Mouse (Mus musculus): ENCODE measurements around the gene Gadl1. TPM values are rescaled to one million over a fixed set of nuclear protein-coding genes. Genes with fewer than 3 reads are reported as not detected.

Gene Gadl1
- polyA plus RNA-seq, 1 experiment = 0.04 TPM

DNA sequence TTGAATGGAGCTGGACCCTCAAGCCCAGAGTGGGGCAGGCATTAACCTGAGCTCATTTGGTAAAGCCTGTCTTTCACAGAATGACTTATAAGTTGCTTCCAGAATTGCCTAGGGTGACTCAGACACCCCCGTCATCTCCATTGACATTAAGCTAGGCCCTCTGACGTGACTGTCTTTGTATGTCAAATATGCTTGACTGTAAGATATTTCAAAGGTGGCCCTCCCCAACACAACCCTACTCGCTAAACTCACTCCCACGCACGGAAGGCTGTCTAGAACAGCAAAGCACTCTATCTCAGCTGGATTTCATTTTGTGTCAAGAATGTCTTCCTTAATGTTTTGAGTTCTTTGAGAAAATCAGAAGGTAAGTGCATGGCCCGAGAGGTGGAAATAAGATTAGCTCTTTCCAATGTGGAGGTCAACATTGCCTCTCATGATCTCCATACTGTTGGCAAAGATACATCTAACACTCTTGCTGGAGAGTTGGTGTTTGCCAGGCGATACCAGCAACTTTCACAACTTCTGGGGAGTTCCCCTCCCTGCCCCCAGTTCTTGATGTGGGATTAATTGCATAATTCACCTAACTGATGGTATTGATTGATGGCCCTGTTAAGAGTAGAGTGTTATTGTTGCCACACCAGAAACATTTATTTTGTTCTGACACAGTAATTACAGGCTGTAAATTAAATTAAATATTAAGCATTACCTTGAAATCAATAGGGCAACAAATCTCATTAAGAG lies 182.0 kb downstream of the Gadl1 start:
- TF ChIP-seq CTCF (IDR thresholded peaks at IDR 0.05; ENCODE audit: borderline replicate concordance, extremely low read depth, insufficient read depth, insufficient read length) = no peak
- no peak for TF ChIP-seq POLR2A (IDR thresholded peaks at IDR 0.05; ENCODE audit: borderline replicate concordance, extremely low read depth, insufficient read depth, insufficient read length, poor library complexity, severe bottlenecking)
- DNase-seq (ENCODE audit: low read depth) = no peak

- no peak for DNase-seq (ENCODE audit: low read depth)
- no peak for TF ChIP-seq POLR2A (IDR thresholded peaks at IDR 0.05; ENCODE audit: borderline replicate concordance, extremely low read depth, insufficient read depth, insufficient read length, poor library complexity, severe bottlenecking)
- TF ChIP-seq CTCF (IDR thresholded peaks at IDR 0.05; ENCODE audit: borderline replicate concordance, extremely low read depth, insufficient read depth, insufficient read length) = no peak
These were observed 182.7 kb downstream of the Gadl1 start for GRCm38 (mm10) chr9:116091921-116092320.

DNA sequence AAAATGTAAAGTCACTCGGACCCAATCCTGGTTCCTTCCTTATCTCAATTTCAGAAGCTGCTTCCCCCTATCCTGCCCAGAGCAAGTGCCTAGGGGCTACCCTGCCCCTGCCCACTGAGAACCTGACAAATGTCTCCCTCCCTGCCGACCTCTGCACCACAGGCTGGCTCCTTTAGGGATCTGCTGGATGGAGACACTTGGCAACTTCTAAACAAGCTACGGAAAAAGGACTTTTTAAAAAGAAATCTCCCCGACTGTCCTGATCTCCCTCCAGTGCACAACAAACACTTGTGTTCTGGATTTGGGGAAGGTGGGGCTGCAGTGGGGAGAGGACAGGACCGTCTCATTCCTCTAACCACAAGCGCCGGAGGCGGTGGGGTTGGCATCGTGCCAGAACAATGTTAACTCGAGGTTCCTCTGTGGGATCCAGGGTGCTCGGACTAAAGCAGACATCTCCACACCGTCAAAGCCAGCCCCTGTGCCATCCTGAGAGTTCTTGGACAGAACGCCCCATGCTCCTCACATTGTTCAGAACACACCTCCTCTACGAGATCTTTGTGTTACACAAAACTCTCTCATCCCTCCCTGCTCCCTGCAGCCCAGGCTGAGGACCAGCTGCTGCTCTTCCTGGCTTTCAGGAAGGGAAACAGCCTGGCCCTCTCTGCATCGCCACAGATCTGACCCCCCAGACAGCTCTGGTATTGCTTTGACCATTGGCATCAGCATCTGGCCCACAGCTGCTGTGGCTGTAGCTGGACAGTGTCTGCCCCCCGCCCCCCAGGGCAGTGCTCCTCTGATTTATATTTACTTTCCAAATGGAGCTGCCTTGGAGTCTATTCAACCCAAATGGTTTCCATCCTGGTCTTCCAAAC lies 189.7 kb downstream of the Gadl1 start:
- no peak for TF ChIP-seq CTCF (IDR thresholded peaks at IDR 0.05; ENCODE audit: borderline replicate concordance, extremely low read depth, insufficient read depth, insufficient read length)
- no peak for TF ChIP-seq POLR2A (IDR thresholded peaks at IDR 0.05; ENCODE audit: borderline replicate concordance, extremely low read depth, insufficient read depth, insufficient read length, poor library complexity, severe bottlenecking)
- DNase-seq (ENCODE audit: low read depth) = no peak

DNA sequence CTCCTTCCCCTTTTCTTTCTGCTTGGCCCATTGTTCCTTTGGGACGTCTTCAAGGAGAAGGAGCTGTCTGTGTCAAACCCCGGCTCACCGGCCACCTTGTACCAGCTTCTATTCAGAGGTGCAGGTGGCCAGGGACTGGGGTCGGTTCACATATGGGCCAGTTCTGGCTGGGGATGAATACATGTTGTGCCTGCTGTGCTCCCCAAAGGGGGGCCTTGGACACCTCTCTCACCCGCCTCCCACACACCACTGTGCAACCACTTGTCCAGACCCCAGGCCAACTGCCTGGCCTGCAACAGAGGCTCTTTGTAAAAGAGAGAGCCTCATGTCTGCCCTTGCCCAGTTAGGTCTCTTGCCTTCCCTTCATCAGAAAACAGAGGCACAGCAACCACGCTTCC lies 190.3 kb downstream of the Gadl1 start:
- TF ChIP-seq CTCF (IDR thresholded peaks at IDR 0.05; ENCODE audit: borderline replicate concordance, extremely low read depth, insufficient read depth, insufficient read length) (no peak), POLR2A (IDR thresholded peaks at IDR 0.05; ENCODE audit: borderline replicate concordance, extremely low read depth, insufficient read depth, insufficient read length, poor library complexity, severe bottlenecking) (no peak)
- no peak for DNase-seq (ENCODE audit: low read depth)

DNA sequence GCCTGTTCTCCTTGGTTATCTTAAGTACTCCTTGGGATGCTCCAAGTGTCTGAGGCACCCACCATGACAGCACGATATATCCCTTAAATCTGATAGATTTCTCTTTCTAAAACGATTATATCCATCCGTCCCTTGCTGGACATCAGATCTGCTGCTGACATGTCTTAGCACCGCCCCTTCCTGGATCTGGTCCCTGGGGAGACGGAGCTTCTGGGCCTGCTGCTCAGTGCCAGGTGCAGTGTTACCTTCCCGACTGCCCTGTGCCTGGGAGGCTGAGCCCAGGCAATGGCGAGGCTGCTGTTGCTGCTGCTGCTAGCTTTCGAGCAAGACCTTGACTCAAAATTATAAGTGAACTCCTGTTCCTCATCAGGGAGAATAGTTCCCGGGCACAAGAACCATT lies 190.8 kb downstream of the Gadl1 start:
- no peak for DNase-seq (ENCODE audit: low read depth)
- TF ChIP-seq CTCF (IDR thresholded peaks at IDR 0.05; ENCODE audit: borderline replicate concordance, extremely low read depth, insufficient read depth, insufficient read length) (no peak), POLR2A (IDR thresholded peaks at IDR 0.05; ENCODE audit: borderline replicate concordance, extremely low read depth, insufficient read depth, insufficient read length, poor library complexity, severe bottlenecking) (no peak)

GRCm38 (mm10) chr9:116101842-116102241 lies 192.6 kb downstream of the Gadl1 start:
- TF ChIP-seq POLR2A (IDR thresholded peaks at IDR 0.05; ENCODE audit: borderline replicate concordance, extremely low read depth, insufficient read depth, insufficient read length, poor library complexity, severe bottlenecking) (no peak), CTCF (IDR thresholded peaks at IDR 0.05; ENCODE audit: borderline replicate concordance, extremely low read depth, insufficient read depth, insufficient read length) (no peak)
- DNase-seq (ENCODE audit: low read depth) = no peak

DNA sequence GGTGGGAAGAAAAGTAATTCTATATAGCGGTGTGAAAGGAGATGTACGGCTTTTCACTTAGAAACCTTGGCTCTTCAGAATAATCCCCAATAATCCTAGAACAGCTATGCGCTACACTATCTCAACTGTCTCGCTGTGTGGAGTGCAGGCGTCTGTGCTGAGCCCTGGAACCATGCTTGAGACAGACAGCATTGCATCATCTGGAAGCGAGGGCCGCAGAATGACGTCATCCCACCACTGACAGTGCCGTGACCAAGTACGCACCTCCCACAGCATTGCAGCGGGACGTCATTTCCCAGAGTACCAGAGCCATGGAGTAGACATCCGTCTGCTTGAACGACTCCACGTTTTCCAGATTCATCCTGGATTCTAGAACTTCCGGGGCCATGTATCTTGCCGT lies 195.5 kb downstream of the Gadl1 start:
- no peak for TF ChIP-seq CTCF (IDR thresholded peaks at IDR 0.05; ENCODE audit: borderline replicate concordance, extremely low read depth, insufficient read depth, insufficient read length)
- TF ChIP-seq POLR2A (IDR thresholded peaks at IDR 0.05; ENCODE audit: borderline replicate concordance, extremely low read depth, insufficient read depth, insufficient read length, poor library complexity, severe bottlenecking) = no peak
- no peak for DNase-seq (ENCODE audit: low read depth)

- no peak for DNase-seq (ENCODE audit: low read depth)
- TF ChIP-seq POLR2A (IDR thresholded peaks at IDR 0.05; ENCODE audit: borderline replicate concordance, extremely low read depth, insufficient read depth, insufficient read length, poor library complexity, severe bottlenecking) = no peak
These were observed 199.5 kb downstream of the Gadl1 start for GRCm38 (mm10) chr9:116108729-116109128.

GRCm38 (mm10) chr9:116111149-116111970 lies 202.1 kb downstream of the Gadl1 start:
- no peak for DNase-seq (ENCODE audit: low read depth)
- TF ChIP-seq POLR2A (IDR thresholded peaks at IDR 0.05; ENCODE audit: borderline replicate concordance, extremely low read depth, insufficient read depth, insufficient read length, poor library complexity, severe bottlenecking) (no peak), CTCF (IDR thresholded peaks at IDR 0.05; ENCODE audit: borderline replicate concordance, extremely low read depth, insufficient read depth, insufficient read length) (no peak)

- TF ChIP-seq POLR2A (IDR thresholded peaks at IDR 0.05; ENCODE audit: borderline replicate concordance, extremely low read depth, insufficient read depth, insufficient read length, poor library complexity, severe bottlenecking) (no peak), CTCF (IDR thresholded peaks at IDR 0.05; ENCODE audit: borderline replicate concordance, extremely low read depth, insufficient read depth, insufficient read length) (no peak)
- no peak for DNase-seq (ENCODE audit: low read depth)
These were observed 205.1 kb downstream of the Gadl1 start for GRCm38 (mm10) chr9:116114339-116114738.

- no peak for DNase-seq (ENCODE audit: low read depth)
- TF ChIP-seq POLR2A (IDR thresholded peaks at IDR 0.05; ENCODE audit: borderline replicate concordance, extremely low read depth, insufficient read depth, insufficient read length, poor library complexity, severe bottlenecking) = no peak
- TF ChIP-seq CTCF (IDR thresholded peaks at IDR 0.05; ENCODE audit: borderline replicate concordance, extremely low read depth, insufficient read depth, insufficient read length) = no peak
These were observed 206.6 kb downstream of the Gadl1 start for GRCm38 (mm10) chr9:116115875-116116274.

Data from brain, embryonic 14.5 days (tissue).